Mouse (Mus musculus): ENCODE results near the gene 2210408I21Rik. TPM values are rescaled to one million over a fixed set of nuclear protein-coding genes. Genes with fewer than 3 reads are reported as not detected.

Gene 2210408I21Rik
- polyA plus RNA-seq, 1 experiment from 2014 or later, result 4.9 TPM

GRCm38 (mm10) chr13:77594011-77594410 lies 458.7 kb downstream of the 2210408I21Rik start:
- WGBS (ENCODE audit: insufficient replicate concordance), result 63% methylated on average over 4 of the region's 4 CpGs
- Histone ChIP-seq H3K4me2 (no peak overlapping the region), H3K4me1 (ENCODE audit: control insufficient read depth, insufficient read depth, low read length) (no peaks in the 10 kb centered on the region), H3K9ac (ENCODE audit: low read depth, low read length) (no peak overlapping the region), H3K27ac (ENCODE audit: low read depth, low read length) (no peak overlapping the region), H3K4me3 (ENCODE audit: low read depth, low read length) (no peak overlapping the region), H3K9me3 (replicated peaks; ENCODE audit: control insufficient read depth, low read length) (no peaks in the 10 kb centered on the region), H3K27me3 (ENCODE audit: control insufficient read depth, insufficient read depth, low read length) (no peaks in the 10 kb centered on the region), H3K36me3 (ENCODE audit: control insufficient read depth, insufficient read depth, low read length) (no peaks in the 10 kb centered on the region)
- ATAC-seq (replicated peaks; ENCODE audit: insufficient number of reproducible peaks, low FRiP score, low TSS enrichment), result no peak

- H3K9me3 ChIP-seq (replicated peaks; ENCODE audit: control insufficient read depth, low read length), result no peaks in the 10 kb centered on the region
- WGBS (ENCODE audit: insufficient replicate concordance), result 69% methylated on average over 2 of the region's 2 CpGs
- no peak overlapping the region for H3K4me2 ChIP-seq
- H3K4me3 ChIP-seq (ENCODE audit: low read depth, low read length), result no peak overlapping the region
- no peak for ATAC-seq (replicated peaks; ENCODE audit: insufficient number of reproducible peaks, low FRiP score, low TSS enrichment)
- H3K9ac ChIP-seq (ENCODE audit: low read depth, low read length), result no peak overlapping the region
- H3K36me3 ChIP-seq (ENCODE audit: control insufficient read depth, insufficient read depth, low read length), result no peaks in the 10 kb centered on the region
- no peaks in the 10 kb centered on the region for H3K4me1 ChIP-seq (ENCODE audit: control insufficient read depth, insufficient read depth, low read length)
- no peaks in the 10 kb centered on the region for H3K27me3 ChIP-seq (ENCODE audit: control insufficient read depth, insufficient read depth, low read length)
- no peak overlapping the region for H3K27ac ChIP-seq (ENCODE audit: low read depth, low read length)
These were observed 480.0 kb downstream of the 2210408I21Rik start for GRCm38 (mm10) chr13:77615346-77615745.

Other genes with a start within 250 kb of the 2210408I21Rik start
- 27.9 and 31.8 TPM in 2 replicates for gene Slf1, start 67 bp upstream of the 2210408I21Rik start, polyA plus RNA-seq (2014; fragmentation: Nextera tagmentation; extraction: Ambion mirVana)

All from heart, embryonic 11.5 days (tissue).